Comparison of ENCODE assay signal across 12 mouse cellular contexts in the genomic region with DNA sequence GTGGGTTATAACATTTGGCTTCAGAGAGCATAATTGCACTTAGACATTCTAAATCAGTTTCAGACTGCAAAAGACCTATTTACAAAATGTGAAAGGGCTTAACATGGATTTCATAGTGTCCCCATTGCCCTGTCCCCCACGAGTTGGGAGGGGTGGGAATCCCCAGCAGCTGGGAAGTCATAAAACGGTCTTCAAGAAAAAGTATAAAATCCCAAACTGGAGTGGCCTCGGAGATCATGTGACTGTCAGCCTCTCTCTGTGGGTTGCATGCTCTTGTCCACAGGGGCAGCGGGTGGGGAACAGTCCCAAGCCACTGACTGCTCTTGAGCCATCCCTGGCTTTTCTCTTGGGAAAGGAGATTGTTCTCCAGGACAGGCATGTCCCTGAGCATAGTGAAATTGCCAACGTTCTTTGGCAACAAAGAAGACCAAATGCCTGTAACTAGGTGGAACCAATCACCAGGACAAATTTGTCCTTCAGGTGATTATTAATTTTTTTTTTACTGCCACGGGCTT. TPM values are rescaled to one million over a fixed set of nuclear protein-coding genes. Genes with fewer than 3 reads are reported as not detected.
A peak's percentile ranks its signal among the peaks of the same experiment; 100 is the strongest.
DNase-seq lines count a peak whose midpoint lies in the region; ATAC-seq and TF ChIP-seq lines count a peak whose summit lies in the region.
"Had no signal": no experiment of that assay in that cellular context is flagged by ENCODE, and none has a peak within 500 bp of the region (broad histone marks: within the 10 kb centered on the region; RNA-seq: fewer than 3 reads in every experiment).

No protein-coding gene starts in this region.

- peak overlapping the region; percentile 74 for H3K4me2 ChIP-seq in embryonic facial prominence, embryonic 13.5 days
- no peak overlapping the region for H3K4me2 ChIP-seq in forebrain, embryonic 16.5 days (ENCODE audit: low read length)

- no peak for TF ChIP-seq CTCF in kidney, adult 2 months (conservative IDR thresholded peaks at IDR 0.05; ENCODE audit: insufficient read depth, insufficient read length, low read depth, low read length)

- H3K9ac ChIP-seq in embryonic facial prominence, embryonic 13.5 days = no peak overlapping the region
- no peak overlapping the region for H3K9ac ChIP-seq in forebrain, embryonic 16.5 days (replicated peaks; ENCODE audit: low read depth, low read length)
- H3K9ac ChIP-seq: hindbrain, embryonic 15.5 days had no signal

- H3K27me3 ChIP-seq in kidney, adult 2 months (replicated peaks; ENCODE audit: control insufficient read depth, insufficient read depth, low read length) = no peaks in the 10 kb centered on the region
- H3K27me3 ChIP-seq in embryonic facial prominence, embryonic 13.5 days = peaks cover 4% of the 10 kb centered on the region; the same call in 1 of the 2 replicates
- no peaks in the 10 kb centered on the region for H3K27me3 ChIP-seq in forebrain, embryonic 16.5 days (replicated peaks; ENCODE audit: control insufficient read depth, insufficient read depth, low read length)
- H3K27me3 ChIP-seq: hindbrain, embryonic 15.5 days had no signal

- H3K4me1 ChIP-seq in kidney, adult 2 months (ENCODE audit: control insufficient read depth, insufficient read depth, low read length) = peaks cover 10% of the 10 kb centered on the region
- H3K4me1 ChIP-seq in embryonic facial prominence, embryonic 13.5 days = peaks cover 30% of the 10 kb centered on the region
- peaks cover 19% of the 10 kb centered on the region for H3K4me1 ChIP-seq in forebrain, embryonic 16.5 days (replicated peaks; ENCODE audit: control insufficient read depth, insufficient read depth, low read length)

- TF ChIP-seq POLR2A in kidney, adult 2 months (IDR thresholded peaks at IDR 0.05; ENCODE audit: low read depth, low read length) = no peak

- intact Hi-C loops in heart, postnatal 10 days (cut with DNase I) = loop anchor here (2.0 kb wide), 2 partner anchors 29 to 87 kb away; no protein-coding TSS in a partner anchor

- ATAC-seq in embryonic facial prominence, embryonic 13.5 days (ENCODE audit: insufficient number of reproducible peaks, insufficient read depth, low FRiP score, low TSS enrichment, low read depth) = no peak
- ATAC-seq in forebrain, embryonic 16.5 days = no peak

- WGBS in kidney, adult 2 months = 52% methylated on average over 6 of the region's 6 CpGs
- WGBS in embryonic facial prominence, embryonic 13.5 days = 62% methylated on average over 6 of the region's 6 CpGs
- 85% methylated on average over 6 of the region's 6 CpGs for WGBS in forebrain, embryonic 16.5 days

- 0 out of 2 replicates have a peak overlapping the region, but pooled peaks have one; percentile 14 for H3K4me3 ChIP-seq in kidney, adult 2 months (ENCODE audit: insufficient read depth, low read depth, low read length)
- H3K4me3 ChIP-seq in embryonic facial prominence, embryonic 13.5 days = peak overlapping the region; percentile 44
- no peak overlapping the region for H3K4me3 ChIP-seq in forebrain, embryonic 16.5 days (replicated peaks; ENCODE audit: low read length)
- H3K4me3 ChIP-seq: hindbrain, embryonic 15.5 days had no signal

- H3K27ac ChIP-seq in kidney, adult 2 months (ENCODE audit: insufficient read depth, low read depth, low read length) = no peak overlapping the region
- peak overlapping the region; percentile 84; the same call in 1 of the 2 replicates for H3K27ac ChIP-seq in embryonic facial prominence, embryonic 13.5 days
- H3K27ac ChIP-seq in forebrain, embryonic 16.5 days (ENCODE audit: low read length) = no peak overlapping the region
- H3K27ac ChIP-seq: hindbrain, embryonic 15.5 days had no signal

- H3K36me3 ChIP-seq in kidney, adult 2 months (ENCODE audit: control insufficient read depth, insufficient read depth, low read length) = no peaks in the 10 kb centered on the region
- H3K36me3 ChIP-seq in embryonic facial prominence, embryonic 13.5 days = no peaks in the 10 kb centered on the region
- no peaks in the 10 kb centered on the region for H3K36me3 ChIP-seq in forebrain, embryonic 16.5 days (ENCODE audit: control insufficient read depth, insufficient read depth)
- H3K36me3 ChIP-seq: hindbrain, embryonic 15.5 days had no signal

- no peaks in the 10 kb centered on the region for H3K9me3 ChIP-seq in embryonic facial prominence, embryonic 13.5 days
- no peaks in the 10 kb centered on the region for H3K9me3 ChIP-seq in forebrain, embryonic 16.5 days (ENCODE audit: control insufficient read depth, low read length)
- H3K9me3 ChIP-seq: hindbrain, embryonic 15.5 days had no signal

- peak; percentile 81 for DNase-seq in heart, adult 11 months
- no peak for DNase-seq in heart, postnatal 10 days
- DNase-seq in kidney, adult 2 months = peak; percentile 55
- no peak for DNase-seq in kidney, adult 8-10 months
- DNase-seq in kidney, postnatal 36 days = peak; percentile 25 to 43
- DNase-seq in thymus, postnatal 25 days = no peak
- DNase-seq: cerebellum, adult 18-20 months; midbrain, embryonic 14.5 days; spleen, adult 18-20 months had no signal

RNA-seq across cellular contexts. Expression of a gene that starts 2.2 kb away (rescaled TPM):
- 10 to 100 TPM; 34.2 to 45.3 TPM for total RNA-seq in heart, postnatal 10 days (2021)
- 10.9 and 14.0 TPM in 2 replicates for polyA plus RNA-seq in kidney, adult 2 months (2012; rRNA removed)
- 54.9 and 73.0 TPM in 2 replicates for polyA plus RNA-seq in embryonic facial prominence, embryonic 13.5 days (2015; fragmentation: Nextera tagmentation; extraction: Ambion mirVana)
- polyA plus RNA-seq in forebrain, embryonic 16.5 days (2015; fragmentation: Nextera tagmentation; extraction: Ambion mirVana) = 10.6 and 13.6 TPM in 2 replicates

Comparison
In these comparisons a context has a peak if more than half of its experiments do, and no peak if none do; other contexts are left out.
1. DNase-seq: peak in heart, adult 11 months (single experiment), kidney, adult 2 months (single experiment) and kidney, postnatal 36 days (2 of 2); none in heart, postnatal 10 days (0 of 2), kidney, adult 8-10 months (0 of 2) and thymus, postnatal 25 days (single experiment).